Mouse (Mus musculus) hindbrain, embryonic 12.5 days (tissue): Measurements from ENCODE around the gene Dnlz. TPM values are rescaled to one million over a fixed set of nuclear protein-coding genes. Genes with fewer than 3 reads are reported as not detected.

Experiments used
- ATAC-seq: fragments of 200-750 bp; cut with Nextera tagmentation; 2 replicates; pipeline ENCODE4 v1.8.0; 2017; ENCODE audit warnings: moderate TSS enrichment; ENCODE audit not compliant: low FRiP score
- H3K27ac ChIP-seq: fragments of 300-500 bp; sonication (generic); 2 replicates; pipeline ENCODE4 v1.5.1; 2016; ENCODE audit warnings: mild to moderate bottlenecking
- H3K27me3 ChIP-seq: fragments of 300-500 bp; sonication (generic); 2 replicates; pipeline ENCODE4 v1.6.1; 2016; ENCODE audit warnings: mild to moderate bottlenecking
- H3K36me3 ChIP-seq: fragments of 300-500 bp; sonication (generic); 2 replicates; pipeline ENCODE4 v1.6.1; 2016; ENCODE audit warnings: mild to moderate bottlenecking
- H3K4me1 ChIP-seq: fragments of 300-500 bp; sonication (generic); 2 replicates; pipeline ENCODE4 v1.6.1; 2016
- H3K4me2 ChIP-seq: fragments of 300-500 bp; sonication (generic); replicated peaks from 2 replicates; pipeline ENCODE4 v1.6.1; 2016; ENCODE audit warnings: mild to moderate bottlenecking
- H3K4me3 ChIP-seq: fragments of 300-500 bp; sonication (generic); 2 replicates; pipeline ENCODE4 v1.5.1; 2016; ENCODE audit warnings: mild to moderate bottlenecking
- H3K9ac ChIP-seq: fragments of 300-500 bp; sonication (generic); 2 replicates; pipeline ENCODE4 v1.6.1; 2016; ENCODE audit warnings: mild to moderate bottlenecking, moderate library complexity
- H3K9me3 ChIP-seq: fragments of 300-500 bp; sonication (generic); replicated peaks from 2 replicates; pipeline ENCODE4 v1.6.1; 2016; ENCODE audit warnings: mild to moderate bottlenecking
- WGBS: fragments of 180-500 bp; shearing (Covaris S2); methylation state at CpG from one replicate; pipeline ENCODE4 v1.1.7; 2016; 5-methylcytosine and 5-hydroxymethylcytosine counted together
- polyA plus RNA-seq: library from polyadenylated mRNA; unstranded; fragments of >200 nt; fragmentation: Nextera tagmentation; extraction: Ambion mirVana; gene quantifications from 2 replicates; pipeline ENCODE4 v1.2.1, GENCODE M21; 2016

Dnlz gene
- polyA plus RNA-seq, 1 experiment from 2014 or later: 34.7 TPM

- H3K4me2 ChIP-seq: peak overlapping the region; percentile 94
- 62% methylated on average over 9 of the region's 9 CpGs for WGBS
- H3K36me3 ChIP-seq: no peaks in the 10 kb centered on the region
- H3K27me3 ChIP-seq: no peaks in the 10 kb centered on the region
- H3K27ac ChIP-seq: peak overlapping the region; percentile 94
- ATAC-seq: no peak
- H3K9me3 ChIP-seq: no peaks in the 10 kb centered on the region
- peaks cover 52% of the 10 kb centered on the region for H3K4me1 ChIP-seq
- peak overlapping the region; percentile 94 for H3K9ac ChIP-seq
- H3K4me3 ChIP-seq: peak overlapping the region; percentile 82
Measured at GRCm38 (mm10) chr2:26316576-26317246, 35.2 kb downstream of the Dnlz start.

DNA sequence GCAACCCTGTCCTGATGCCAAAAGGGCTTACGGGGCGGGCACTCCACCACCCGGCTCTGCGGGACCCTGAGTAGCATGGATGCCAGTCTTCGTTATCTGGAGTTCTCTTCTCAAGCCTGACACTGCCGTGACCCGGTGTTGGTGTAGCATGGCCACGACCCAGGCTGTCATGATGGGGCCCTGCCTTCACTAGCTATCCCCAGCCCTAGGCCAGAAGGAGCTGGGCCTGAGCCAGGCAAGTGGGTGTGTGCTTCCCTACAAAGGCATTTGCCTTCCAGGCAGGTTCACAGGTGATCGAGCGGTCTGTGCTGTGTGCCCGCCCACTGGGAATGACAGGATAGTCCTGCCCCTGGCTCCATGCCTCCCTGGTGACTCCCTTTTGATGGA lies 36.0 kb downstream of the Dnlz start:
- H3K36me3 ChIP-seq: no peaks in the 10 kb centered on the region
- H3K4me3 ChIP-seq: peak overlapping the region; percentile 82
- no peaks in the 10 kb centered on the region for H3K9me3 ChIP-seq
- peak overlapping the region; percentile 94 for H3K9ac ChIP-seq
- WGBS: under 1% methylated on average over 11 of the region's 11 CpGs
- peak; percentile 44 for ATAC-seq
- H3K27ac ChIP-seq: peak overlapping the region; percentile 94
- peaks cover 52% of the 10 kb centered on the region for H3K4me1 ChIP-seq
- H3K27me3 ChIP-seq: no peaks in the 10 kb centered on the region
- H3K4me2 ChIP-seq: peak overlapping the region; percentile 94

DNA sequence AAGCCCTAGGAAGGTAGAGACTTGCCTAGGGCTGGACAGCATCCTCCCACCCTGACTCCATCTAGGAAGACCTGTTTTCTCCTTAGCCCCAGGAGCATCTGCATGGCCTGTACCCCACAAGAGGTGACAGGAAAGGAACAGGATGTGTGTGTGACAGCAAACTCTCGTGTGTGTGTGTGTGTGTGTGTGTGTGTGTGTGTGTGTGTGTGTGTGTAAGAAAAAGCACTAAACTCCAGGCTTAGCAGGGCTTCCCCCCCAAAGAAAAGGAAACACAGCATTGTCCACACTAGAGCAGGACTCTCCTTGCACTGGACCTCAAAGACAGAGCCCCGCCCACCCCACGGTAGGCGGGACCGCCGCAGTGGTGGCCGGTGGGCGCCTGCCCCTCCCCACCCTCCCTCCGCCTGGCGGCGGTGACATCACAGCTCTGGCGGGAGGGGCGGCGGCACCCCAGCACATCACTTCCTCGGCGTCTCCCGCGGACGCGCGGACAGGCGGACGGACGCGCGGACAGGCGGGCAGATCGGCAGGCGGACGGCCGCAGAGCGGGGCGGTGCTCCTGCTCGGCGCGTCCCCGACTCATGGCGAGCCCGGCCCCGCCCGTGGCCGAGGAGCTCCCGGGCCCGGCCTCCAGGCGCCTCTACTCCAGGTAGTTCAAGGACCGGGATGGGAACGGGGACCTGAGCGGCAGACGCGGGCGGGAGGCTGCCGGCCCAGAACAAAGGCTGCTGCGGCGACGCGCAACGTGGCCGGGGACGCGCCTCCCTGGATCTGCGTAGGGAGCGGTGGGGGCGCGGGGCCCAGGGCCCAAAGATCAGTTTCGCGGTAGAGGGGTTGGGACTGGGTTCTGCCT lies 36.6 kb downstream of the Dnlz start, which contains the start of gene Gpsm1:
Gene Gpsm1 (plus strand): TSS at position 444 of the 853 bp plus-strand sequence.
- ATAC-seq: peak; percentile 86
- Histone ChIP-seq H3K4me1 (peaks cover 50% of the 10 kb centered on the region), H3K27me3 (no peaks in the 10 kb centered on the region), H3K9me3 (no peaks in the 10 kb centered on the region), H3K9ac (peak within 1 kb of the TSS; percentile 94), H3K4me3 (peak within 1 kb of the TSS; percentile 82), H3K27ac (peak within 1 kb of the TSS; percentile 94), H3K36me3 (no peaks in the 10 kb centered on the region), H3K4me2 (peak within 1 kb of the TSS; percentile 94)
- under 1% methylated on average over 65 of the region's 66 CpGs for WGBS

DNA sequence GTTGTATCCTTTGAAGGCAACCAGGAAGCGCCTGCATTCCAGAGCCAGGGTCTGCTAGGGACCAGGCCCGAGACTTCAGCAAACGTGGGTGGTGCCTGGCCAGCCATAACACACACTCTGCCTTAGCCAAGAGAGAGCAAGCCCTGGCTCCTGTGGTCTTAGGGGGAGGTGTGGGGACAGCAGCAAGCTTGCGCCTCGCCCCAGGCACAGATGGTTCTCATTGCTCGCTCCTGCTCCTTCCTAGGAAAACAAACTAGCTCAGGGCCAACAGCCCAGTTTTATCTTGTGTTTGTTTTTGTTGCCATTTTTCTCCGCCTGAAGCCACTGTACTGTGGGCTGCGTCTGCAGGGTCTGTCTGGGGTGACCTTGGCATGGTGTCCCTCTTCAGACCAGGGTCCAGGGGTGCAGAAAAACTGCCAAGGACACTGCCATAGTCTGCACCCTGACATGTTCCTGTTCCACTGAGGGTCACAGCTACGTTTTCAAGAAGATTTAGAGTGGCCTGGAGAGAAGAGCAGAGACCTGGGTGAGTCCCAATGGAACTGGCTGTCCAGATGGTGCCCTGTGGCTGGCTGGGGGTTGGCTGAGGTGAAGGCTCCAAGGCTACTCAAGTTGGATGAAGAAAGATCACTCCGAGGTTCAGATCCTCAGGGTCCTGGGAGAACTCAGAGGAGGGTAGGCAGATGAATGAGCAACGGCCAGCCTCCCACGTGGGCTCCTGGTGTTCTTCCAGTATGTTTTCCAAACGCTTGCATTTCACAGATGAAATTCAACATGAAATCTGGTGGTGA lies 37.4 kb downstream of the Dnlz start:
- 53% methylated on average over 13 of the region's 13 CpGs for WGBS
- Histone ChIP-seq H3K27me3 (no peaks in the 10 kb centered on the region), H3K9me3 (no peaks in the 10 kb centered on the region), H3K4me2 (peak overlapping the region; percentile 94), H3K4me3 (peak overlapping the region; percentile 82), H3K27ac (peak overlapping the region; percentile 94), H3K36me3 (no peaks in the 10 kb centered on the region), H3K9ac (0 out of 2 replicates have a peak overlapping the region, but pooled peaks have one; percentile 94), H3K4me1 (peaks cover 50% of the 10 kb centered on the region)
- no peak for ATAC-seq

GRCm38 (mm10) chr2:26313394-26313793 lies 38.5 kb downstream of the Dnlz start:
- Histone ChIP-seq H3K36me3 (no peaks in the 10 kb centered on the region), H3K9me3 (no peaks in the 10 kb centered on the region), H3K4me2 (no peak overlapping the region), H3K27me3 (no peaks in the 10 kb centered on the region), H3K4me3 (no peak overlapping the region), H3K4me1 (peaks cover 46% of the 10 kb centered on the region), H3K9ac (no peak overlapping the region), H3K27ac (peak overlapping the region; percentile 49; the same call in 1 of the 2 replicates)
- WGBS: 96% methylated on average over 1 of the region's 1 CpGs
- no peak for ATAC-seq

DNA sequence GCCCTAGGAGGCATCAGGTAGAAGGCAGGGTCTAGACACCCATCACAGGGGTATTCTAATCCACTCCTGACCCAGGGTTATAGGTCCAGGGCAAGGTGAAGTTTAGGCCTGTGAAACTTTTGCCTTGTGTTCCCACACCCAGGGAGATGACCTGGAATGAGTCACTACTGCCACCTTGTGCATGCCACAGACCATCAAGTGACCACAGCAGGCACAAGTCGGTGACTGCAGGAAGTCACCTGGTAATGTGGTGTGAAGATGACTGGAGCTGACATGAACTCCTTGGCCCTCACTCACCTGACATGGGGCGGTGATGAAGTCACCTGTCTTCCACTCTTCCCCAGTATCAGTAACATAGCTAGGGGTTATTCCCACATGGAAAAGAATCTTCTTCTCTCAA lies 39.1 kb downstream of the Dnlz start:
- no peak overlapping the region for H3K4me3 ChIP-seq
- no peaks in the 10 kb centered on the region for H3K9me3 ChIP-seq
- no peak overlapping the region for H3K27ac ChIP-seq
- H3K9ac ChIP-seq: no peak overlapping the region
- ATAC-seq: no peak
- WGBS: 67% methylated on average over 2 of the region's 2 CpGs
- no peaks in the 10 kb centered on the region for H3K36me3 ChIP-seq
- no peak overlapping the region for H3K4me2 ChIP-seq
- H3K27me3 ChIP-seq: no peaks in the 10 kb centered on the region
- peaks cover 40% of the 10 kb centered on the region for H3K4me1 ChIP-seq

GRCm38 (mm10) chr2:26311936-26312335 lies 40.0 kb downstream of the Dnlz start:
- H3K4me1 ChIP-seq: peaks cover 31% of the 10 kb centered on the region
- no peaks in the 10 kb centered on the region for H3K27me3 ChIP-seq
- H3K36me3 ChIP-seq: no peaks in the 10 kb centered on the region
- no peak overlapping the region for H3K4me3 ChIP-seq
- no peak overlapping the region for H3K27ac ChIP-seq
- no peak overlapping the region for H3K9ac ChIP-seq
- ATAC-seq: no peak
- WGBS: 76% methylated on average over 5 of the region's 5 CpGs
- H3K9me3 ChIP-seq: no peaks in the 10 kb centered on the region
- H3K4me2 ChIP-seq: no peak overlapping the region

- peak overlapping the region; percentile 77 for H3K27ac ChIP-seq
- no peaks in the 10 kb centered on the region; the same call in 1 of the 2 replicates for H3K27me3 ChIP-seq
- H3K4me2 ChIP-seq: no peak overlapping the region; the same call in 1 of the 2 replicates
- 16% methylated on average over 10 of the region's 10 CpGs for WGBS
- no peaks in the 10 kb centered on the region for H3K9me3 ChIP-seq
- peak; percentile 49 for ATAC-seq
- H3K36me3 ChIP-seq: no peaks in the 10 kb centered on the region
- no peak overlapping the region for H3K9ac ChIP-seq
- H3K4me3 ChIP-seq: no peak overlapping the region
- peaks cover 19% of the 10 kb centered on the region for H3K4me1 ChIP-seq
Measured at GRCm38 (mm10) chr2:26309739-26310138, 42.2 kb downstream of the Dnlz start.

GRCm38 (mm10) chr2:26306702-26307101 lies 45.2 kb downstream of the Dnlz start:
- Histone ChIP-seq H3K4me2 (no peak overlapping the region), H3K4me3 (no peak overlapping the region), H3K27me3 (no peaks in the 10 kb centered on the region; the same call in 1 of the 2 replicates), H3K9ac (no peak overlapping the region), H3K9me3 (no peaks in the 10 kb centered on the region), H3K36me3 (no peaks in the 10 kb centered on the region), H3K4me1 (peaks cover 13% of the 10 kb centered on the region), H3K27ac (no peak overlapping the region)
- ATAC-seq: no peak
- WGBS: 91% methylated on average over 3 of the region's 3 CpGs

DNA sequence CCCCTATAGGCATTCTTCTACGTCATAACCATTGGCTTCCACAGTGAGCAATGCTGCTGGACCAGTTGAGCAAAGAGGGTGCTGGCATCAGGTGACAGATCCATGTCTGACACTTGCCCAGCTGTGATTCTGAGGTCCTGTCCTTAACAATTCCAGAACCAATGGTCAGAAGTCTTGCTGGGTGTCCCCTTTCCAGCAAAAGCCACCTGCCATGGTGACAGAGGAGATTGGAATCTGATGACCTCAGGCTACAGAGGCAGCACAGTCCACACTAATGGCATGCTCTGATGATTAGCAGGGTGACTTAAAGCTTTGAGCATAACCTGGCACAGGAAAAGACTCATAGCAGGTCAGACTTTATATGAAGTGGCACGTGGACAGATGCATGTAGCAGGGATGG lies 46.4 kb downstream of the Dnlz start:
- no peaks in the 10 kb centered on the region for H3K9me3 ChIP-seq
- H3K4me3 ChIP-seq: no peak overlapping the region
- H3K9ac ChIP-seq: no peak overlapping the region
- 77% methylated on average over 2 of the region's 2 CpGs for WGBS
- no peak overlapping the region for H3K4me2 ChIP-seq
- peaks cover 15% of the 10 kb centered on the region for H3K4me1 ChIP-seq
- H3K27ac ChIP-seq: no peak overlapping the region
- H3K36me3 ChIP-seq: no peaks in the 10 kb centered on the region
- no peaks in the 10 kb centered on the region; the same call in 1 of the 2 replicates for H3K27me3 ChIP-seq
- ATAC-seq: no peak

DNA sequence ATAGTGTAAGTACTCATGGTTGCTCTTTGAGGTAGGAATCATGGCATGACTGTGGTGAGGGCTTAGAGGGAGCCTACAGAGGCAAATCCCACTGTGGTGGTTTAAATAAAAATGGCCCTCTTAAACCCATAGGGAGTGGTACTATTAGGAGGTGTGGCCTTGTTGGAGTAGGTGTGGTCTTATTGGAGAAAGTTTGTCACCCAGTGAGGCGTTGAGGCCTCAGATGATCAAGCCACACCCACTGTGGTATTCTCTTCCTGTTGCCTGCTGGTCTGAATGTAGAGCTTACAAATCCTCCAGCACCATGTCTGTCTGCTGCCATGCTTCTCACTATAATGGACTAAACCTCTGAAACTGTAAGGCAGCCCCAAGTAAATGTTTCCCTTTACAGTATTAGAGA lies 47.2 kb downstream of the Dnlz start:
- H3K4me3 ChIP-seq: no peak overlapping the region
- no peak overlapping the region for H3K27ac ChIP-seq
- H3K27me3 ChIP-seq: no peaks in the 10 kb centered on the region; the same call in 1 of the 2 replicates
- H3K4me2 ChIP-seq: no peak overlapping the region
- H3K9me3 ChIP-seq: no peaks in the 10 kb centered on the region
- H3K36me3 ChIP-seq: no peaks in the 10 kb centered on the region
- ATAC-seq: no peak
- 67% methylated on average over 1 of the region's 1 CpGs for WGBS
- peaks cover 19% of the 10 kb centered on the region for H3K4me1 ChIP-seq
- H3K9ac ChIP-seq: no peak overlapping the region

DNA sequence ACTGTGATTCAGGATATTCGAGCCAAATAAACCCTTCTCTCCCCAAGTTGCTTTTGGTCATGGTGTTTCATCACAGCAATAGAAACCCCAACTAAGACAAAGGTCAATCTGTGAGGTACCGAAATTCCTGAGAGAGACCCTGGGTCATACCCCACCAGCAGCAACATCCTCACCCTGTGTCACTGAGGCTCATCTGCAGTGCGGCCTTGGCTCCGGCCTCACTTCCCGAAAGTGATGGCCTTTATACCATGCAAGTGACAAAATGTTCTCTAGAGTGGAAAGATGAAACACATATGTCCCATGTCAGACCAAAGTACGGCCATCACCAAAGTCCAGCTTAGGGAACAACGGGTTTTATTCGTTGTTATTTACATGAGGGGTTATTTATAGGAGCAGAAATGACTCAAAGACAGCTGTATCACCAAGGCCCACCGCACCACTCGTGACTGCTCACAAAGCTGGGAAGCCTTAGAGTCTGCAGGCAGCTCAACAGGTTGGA lies 49.9 kb downstream of the Dnlz start:
- H3K27ac ChIP-seq: no peak overlapping the region
- H3K4me2 ChIP-seq: no peak overlapping the region
- no peaks in the 10 kb centered on the region for H3K9me3 ChIP-seq
- 85% methylated on average over 10 of the region's 10 CpGs for WGBS
- peaks cover 37% of the 10 kb centered on the region for H3K4me1 ChIP-seq
- no peaks in the 10 kb centered on the region for H3K36me3 ChIP-seq
- H3K4me3 ChIP-seq: no peak overlapping the region
- H3K27me3 ChIP-seq: no peaks in the 10 kb centered on the region; the same call in 1 of the 2 replicates
- no peak overlapping the region for H3K9ac ChIP-seq
- ATAC-seq: no peak
